Mouse (Mus musculus): Measurements from ENCODE around the gene Tmc4. TPM values are rescaled to one million over a fixed set of nuclear protein-coding genes. Genes with fewer than 3 reads are reported as not detected.
A peak's percentile ranks its signal among the peaks of the same experiment; 100 is the strongest.

Gene Tmc4
- total and polyA plus RNA-seq, 2 experiments from 2014 or later, result 4.0 to 4.2 TPM

GRCm38 (mm10) chr7:3630478-3630815 lies 46.9 kb downstream of the Tmc4 start:
- peak; percentile 6; the same call in 1 of the 2 replicates for ATAC-seq (ENCODE audit: low FRiP score)
- H3K9me3 ChIP-seq (ENCODE audit: low read length), result no peaks in the 10 kb centered on the region
- TF ChIP-seq CTCF (IDR thresholded peaks at IDR 0.05), result no peak
- peaks cover 8% of the 10 kb centered on the region; the same call in 1 of the 2 replicates for H3K4me1 ChIP-seq (ENCODE audit: insufficient read depth, low read length)
- H3K4me3 ChIP-seq (ENCODE audit: low read depth, low read length), result peak overlapping the region; percentile 66
- DNase-seq (ENCODE audit: low spot score), result no peak
- 57% methylated on average over 3 of the region's 3 CpGs for WGBS
- no peak overlapping the region for H3K27ac ChIP-seq (ENCODE audit: low read depth, low read length)
- no peaks in the 10 kb centered on the region for H3K27me3 ChIP-seq (ENCODE audit: insufficient read depth, low read length)
- H3K4me2 ChIP-seq (ENCODE audit: low read depth, low read length, poor library complexity, severe bottlenecking), result peak overlapping the region; percentile 99
- H3K36me3 ChIP-seq (ENCODE audit: insufficient read depth, low read length), result peaks cover 14% of the 10 kb centered on the region
- peak overlapping the region; percentile 48 for H3K9ac ChIP-seq (replicated peaks; ENCODE audit: low read length, poor library complexity, severe bottlenecking)

GRCm38 (mm10) chr7:3629543-3630477 lies 47.5 kb downstream of the Tmc4 start, which contains the start of the genes Tfpt and Prpf31:
Gene Tfpt (minus strand): TSS chr7:3629929.
Gene Prpf31 (plus strand): TSS chr7:3629985.
- Histone ChIP-seq H3K36me3 (ENCODE audit: insufficient read depth, low read length) (peaks cover 18% of the 10 kb centered on the region), H3K27ac (ENCODE audit: low read depth, low read length) (peak within 1 kb of the TSS; percentile 92), H3K4me2 (ENCODE audit: low read depth, low read length, poor library complexity, severe bottlenecking) (peak within 1 kb of the TSS; percentile 99), H3K9ac (replicated peaks; ENCODE audit: low read length, poor library complexity, severe bottlenecking) (peak within 1 kb of the TSS; percentile 79), H3K4me3 (ENCODE audit: low read depth, low read length) (peak within 1 kb of the TSS; percentile 66), H3K27me3 (ENCODE audit: insufficient read depth, low read length) (no peaks in the 10 kb centered on the region), H3K9me3 (ENCODE audit: low read length) (no peaks in the 10 kb centered on the region), H3K4me1 (ENCODE audit: insufficient read depth, low read length) (peaks cover 8% of the 10 kb centered on the region; the same call in 1 of the 2 replicates)
- DNase-seq (ENCODE audit: low spot score) (peak; percentile 97), ATAC-seq (ENCODE audit: low FRiP score) (peak; percentile 87)
- WGBS, result under 1% methylated on average over 47 of the region's 47 CpGs
- peak; percentile 1; the same call in 1 of the 2 replicates for TF ChIP-seq CTCF (IDR thresholded peaks at IDR 0.05)

- WGBS, result 45% methylated on average over 4 of the region's 4 CpGs
- H3K27me3 ChIP-seq (ENCODE audit: insufficient read depth, low read length), result no peaks in the 10 kb centered on the region
- H3K9ac ChIP-seq (replicated peaks; ENCODE audit: low read length, poor library complexity, severe bottlenecking), result peak overlapping the region; percentile 79
- peak overlapping the region; percentile 66 for H3K4me3 ChIP-seq (ENCODE audit: low read depth, low read length)
- DNase-seq (ENCODE audit: low spot score), result no peak
- peaks cover 20% of the 10 kb centered on the region for H3K36me3 ChIP-seq (ENCODE audit: insufficient read depth, low read length)
- H3K4me2 ChIP-seq (ENCODE audit: low read depth, low read length, poor library complexity, severe bottlenecking), result peak overlapping the region; percentile 99
- TF ChIP-seq CTCF (IDR thresholded peaks at IDR 0.05), result no peak
- no peaks in the 10 kb centered on the region for H3K9me3 ChIP-seq (ENCODE audit: low read length)
- peak; percentile 17; the same call in 1 of the 2 replicates for ATAC-seq (ENCODE audit: low FRiP score)
- H3K4me1 ChIP-seq (ENCODE audit: insufficient read depth, low read length), result peaks cover 8% of the 10 kb centered on the region; the same call in 1 of the 2 replicates
- H3K27ac ChIP-seq (ENCODE audit: low read depth, low read length), result peak overlapping the region; percentile 92
Observed at GRCm38 (mm10) chr7:3629030-3629429, 48.3 kb downstream of the Tmc4 start.

- peaks cover 5% of the 10 kb centered on the region; the same call in 1 of the 2 replicates for H3K4me1 ChIP-seq (ENCODE audit: insufficient read depth, low read length)
- H3K4me2 ChIP-seq (ENCODE audit: low read depth, low read length, poor library complexity, severe bottlenecking), result peak within 1 kb of the TSS; percentile 71
- H3K27ac ChIP-seq (ENCODE audit: low read depth, low read length), result peak within 1 kb of the TSS; percentile 75
- no peak for TF ChIP-seq CTCF (IDR thresholded peaks at IDR 0.05)
- no peaks in the 10 kb centered on the region for H3K9me3 ChIP-seq (ENCODE audit: low read length)
- DNase-seq (ENCODE audit: low spot score), result peak; percentile 95
- H3K36me3 ChIP-seq (ENCODE audit: insufficient read depth, low read length), result peaks cover 18% of the 10 kb centered on the region
- H3K27me3 ChIP-seq (ENCODE audit: insufficient read depth, low read length), result no peaks in the 10 kb centered on the region
- peak within 1 kb of the TSS; percentile 66 for H3K9ac ChIP-seq (replicated peaks; ENCODE audit: low read length, poor library complexity, severe bottlenecking)
- ATAC-seq (ENCODE audit: low FRiP score), result peak; percentile 96
- WGBS, result 1% methylated on average over 31 of the region's 32 CpGs
- H3K4me3 ChIP-seq (ENCODE audit: low read depth, low read length), result peak within 1 kb of the TSS; percentile 66
Observed at GRCm38 (mm10) chr7:3617242-3617995, 59.9 kb downstream of the Tmc4 start, which contains the start of gene Ndufa3. Gene Ndufa3 (plus strand): TSS chr7:3617373.

GRCm38 (mm10) chr7:3616389-3617241 lies 60.7 kb downstream of the Tmc4 start:
- peak; percentile 81 for TF ChIP-seq CTCF (IDR thresholded peaks at IDR 0.05)
- H3K4me1 ChIP-seq (ENCODE audit: insufficient read depth, low read length), result peaks cover 5% of the 10 kb centered on the region; the same call in 1 of the 2 replicates
- DNase-seq (ENCODE audit: low spot score) (no peak), ATAC-seq (ENCODE audit: low FRiP score) (peak; percentile 29; the same call in 1 of the 2 replicates)
- 37% methylated on average over 6 of the region's 6 CpGs for WGBS
- peak overlapping the region; percentile 47; the same call in 1 of the 2 replicates for H3K27ac ChIP-seq (ENCODE audit: low read depth, low read length)
- H3K9ac ChIP-seq (replicated peaks; ENCODE audit: low read length, poor library complexity, severe bottlenecking), result no peak overlapping the region
- peaks cover 12% of the 10 kb centered on the region for H3K36me3 ChIP-seq (ENCODE audit: insufficient read depth, low read length)
- H3K4me3 ChIP-seq (ENCODE audit: low read depth, low read length), result peak overlapping the region; percentile 66
- no peaks in the 10 kb centered on the region for H3K9me3 ChIP-seq (ENCODE audit: low read length)
- peak overlapping the region; percentile 71 for H3K4me2 ChIP-seq (ENCODE audit: low read depth, low read length, poor library complexity, severe bottlenecking)
- no peaks in the 10 kb centered on the region for H3K27me3 ChIP-seq (ENCODE audit: insufficient read depth, low read length)

Data from midbrain, postnatal 0 days (tissue).